Mouse (Mus musculus): ENCODE measurements around the gene Spag17. TPM values are rescaled to one million over a fixed set of nuclear protein-coding genes. Genes with fewer than 3 reads are reported as not detected.

Spag17 gene
- polyA plus RNA-seq, 1 experiment from 2014 or later: 0.85 TPM

GRCm38 (mm10) chr3:100004676-100005075, 119.5 kb downstream of the Spag17 start:
- no peak overlapping the region for H3K27ac ChIP-seq (ENCODE audit: low read depth, low read length)
- H3K27me3 ChIP-seq (ENCODE audit: control insufficient read depth, insufficient read depth, low read length): no peaks in the 10 kb centered on the region
- no peak for ATAC-seq (ENCODE audit: low FRiP score, low TSS enrichment)

GRCm38 (mm10) chr3:100009807-100010206, 124.6 kb downstream of the Spag17 start:
- Histone ChIP-seq H3K27me3 (ENCODE audit: control insufficient read depth, insufficient read depth, low read length) (no peaks in the 10 kb centered on the region), H3K9ac (ENCODE audit: low read depth, low read length) (no peak overlapping the region), H3K36me3 (ENCODE audit: control insufficient read depth, insufficient read depth, low read length) (no peaks in the 10 kb centered on the region), H3K4me2 (replicated peaks; ENCODE audit: low read depth, low read length) (no peak overlapping the region), H3K4me3 (ENCODE audit: low read length) (no peak overlapping the region), H3K4me1 (ENCODE audit: control insufficient read depth, insufficient read depth, low read length) (no peaks in the 10 kb centered on the region), H3K9me3 (ENCODE audit: control insufficient read depth, low read length) (no peaks in the 10 kb centered on the region), H3K27ac (ENCODE audit: low read depth, low read length) (no peak overlapping the region)
- ATAC-seq (ENCODE audit: low FRiP score, low TSS enrichment): no peak

More at GRCm38 (mm10) chr3:100004676-100005075, 119.5 kb downstream of the Spag17 start:
- H3K4me1 ChIP-seq (ENCODE audit: control insufficient read depth, insufficient read depth, low read length): no peaks in the 10 kb centered on the region
- no peaks in the 10 kb centered on the region for H3K36me3 ChIP-seq (ENCODE audit: control insufficient read depth, insufficient read depth, low read length)
- whole genome bisulfite sequencing: 73% methylated on average over 1 of the region's 1 CpGs
- no peaks in the 10 kb centered on the region for H3K9me3 ChIP-seq (ENCODE audit: control insufficient read depth, low read length)
- H3K9ac ChIP-seq (ENCODE audit: low read depth, low read length): no peak overlapping the region
- H3K4me2 ChIP-seq (replicated peaks; ENCODE audit: low read depth, low read length): no peak overlapping the region
- H3K4me3 ChIP-seq (ENCODE audit: low read length): no peak overlapping the region

- WGBS: 92% methylated on average over 1 of the region's 1 CpGs
- Histone ChIP-seq H3K4me3 (ENCODE audit: low read length) (no peak overlapping the region), H3K27ac (ENCODE audit: low read depth, low read length) (no peak overlapping the region), H3K27me3 (ENCODE audit: control insufficient read depth, insufficient read depth, low read length) (no peaks in the 10 kb centered on the region), H3K9me3 (ENCODE audit: control insufficient read depth, low read length) (no peaks in the 10 kb centered on the region), H3K9ac (ENCODE audit: low read depth, low read length) (no peak overlapping the region), H3K4me1 (ENCODE audit: control insufficient read depth, insufficient read depth, low read length) (no peaks in the 10 kb centered on the region), H3K4me2 (replicated peaks; ENCODE audit: low read depth, low read length) (no peak overlapping the region), H3K36me3 (ENCODE audit: control insufficient read depth, insufficient read depth, low read length) (no peaks in the 10 kb centered on the region)
- no peak for ATAC-seq (ENCODE audit: low FRiP score, low TSS enrichment)
Observed at GRCm38 (mm10) chr3:100014110-100014509, 128.9 kb downstream of the Spag17 start.

- WGBS: 35% methylated on average over 4 of the region's 4 CpGs
- ATAC-seq (ENCODE audit: low FRiP score, low TSS enrichment): no peak
Observed at GRCm38 (mm10) chr3:100031291-100031690, 146.1 kb downstream of the Spag17 start.

GRCm38 (mm10) chr3:100032969-100033368, 147.8 kb downstream of the Spag17 start:
- no peaks in the 10 kb centered on the region for H3K36me3 ChIP-seq (ENCODE audit: control insufficient read depth, insufficient read depth, low read length)
- H3K27ac ChIP-seq (ENCODE audit: low read depth, low read length): no peak overlapping the region

More at GRCm38 (mm10) chr3:100031291-100031690, 146.1 kb downstream of the Spag17 start:
- Histone ChIP-seq H3K9me3 (ENCODE audit: control insufficient read depth, low read length) (no peaks in the 10 kb centered on the region), H3K36me3 (ENCODE audit: control insufficient read depth, insufficient read depth, low read length) (no peaks in the 10 kb centered on the region), H3K27me3 (ENCODE audit: control insufficient read depth, insufficient read depth, low read length) (no peaks in the 10 kb centered on the region), H3K4me3 (ENCODE audit: low read length) (no peak overlapping the region), H3K4me2 (replicated peaks; ENCODE audit: low read depth, low read length) (no peak overlapping the region), H3K4me1 (ENCODE audit: control insufficient read depth, insufficient read depth, low read length) (no peaks in the 10 kb centered on the region), H3K9ac (ENCODE audit: low read depth, low read length) (no peak overlapping the region), H3K27ac (ENCODE audit: low read depth, low read length) (no peak overlapping the region)

GRCm38 (mm10) chr3:100034366-100034956, 149.3 kb downstream of the Spag17 start:
- no peak overlapping the region for H3K4me3 ChIP-seq (ENCODE audit: low read length)
- no peaks in the 10 kb centered on the region for H3K36me3 ChIP-seq (ENCODE audit: control insufficient read depth, insufficient read depth, low read length)
- no peaks in the 10 kb centered on the region for H3K9me3 ChIP-seq (ENCODE audit: control insufficient read depth, low read length)
- H3K4me1 ChIP-seq (ENCODE audit: control insufficient read depth, insufficient read depth, low read length): no peaks in the 10 kb centered on the region
- no peak overlapping the region for H3K4me2 ChIP-seq (replicated peaks; ENCODE audit: low read depth, low read length)
- no peaks in the 10 kb centered on the region for H3K27me3 ChIP-seq (ENCODE audit: control insufficient read depth, insufficient read depth, low read length)
- H3K9ac ChIP-seq (ENCODE audit: low read depth, low read length): no peak overlapping the region
- 76% methylated on average over 4 of the region's 4 CpGs for WGBS
- ATAC-seq (ENCODE audit: low FRiP score, low TSS enrichment): no peak
- H3K27ac ChIP-seq (ENCODE audit: low read depth, low read length): no peak overlapping the region

More at GRCm38 (mm10) chr3:100032969-100033368, 147.8 kb downstream of the Spag17 start:
- H3K4me2 ChIP-seq (replicated peaks; ENCODE audit: low read depth, low read length): no peak overlapping the region
- no peaks in the 10 kb centered on the region for H3K27me3 ChIP-seq (ENCODE audit: control insufficient read depth, insufficient read depth, low read length)
- no peak overlapping the region for H3K9ac ChIP-seq (ENCODE audit: low read depth, low read length)
- H3K4me3 ChIP-seq (ENCODE audit: low read length): no peak overlapping the region
- H3K4me1 ChIP-seq (ENCODE audit: control insufficient read depth, insufficient read depth, low read length): no peaks in the 10 kb centered on the region
- H3K9me3 ChIP-seq (ENCODE audit: control insufficient read depth, low read length): no peaks in the 10 kb centered on the region
- 65% methylated on average over 1 of the region's 1 CpGs for WGBS
- no peak for ATAC-seq (ENCODE audit: low FRiP score, low TSS enrichment)

- H3K27me3 ChIP-seq (ENCODE audit: control insufficient read depth, insufficient read depth, low read length): no peaks in the 10 kb centered on the region
- H3K4me1 ChIP-seq (ENCODE audit: control insufficient read depth, insufficient read depth, low read length): no peaks in the 10 kb centered on the region
- no peak overlapping the region for H3K4me3 ChIP-seq (ENCODE audit: low read length)
- H3K27ac ChIP-seq (ENCODE audit: low read depth, low read length): no peak overlapping the region
- no peak overlapping the region for H3K4me2 ChIP-seq (replicated peaks; ENCODE audit: low read depth, low read length)
- H3K9me3 ChIP-seq (ENCODE audit: control insufficient read depth, low read length): no peaks in the 10 kb centered on the region
- 86% methylated on average over 3 of the region's 3 CpGs for WGBS
- H3K9ac ChIP-seq (ENCODE audit: low read depth, low read length): no peak overlapping the region
- ATAC-seq (ENCODE audit: low FRiP score, low TSS enrichment): no peak
- no peaks in the 10 kb centered on the region for H3K36me3 ChIP-seq (ENCODE audit: control insufficient read depth, insufficient read depth, low read length)
Observed at GRCm38 (mm10) chr3:100035097-100035496, 149.9 kb downstream of the Spag17 start.

GRCm38 (mm10) chr3:100036846-100037245, 151.6 kb downstream of the Spag17 start:
- no peak overlapping the region for H3K4me3 ChIP-seq (ENCODE audit: low read length)
- no peaks in the 10 kb centered on the region for H3K9me3 ChIP-seq (ENCODE audit: control insufficient read depth, low read length)
- no peak overlapping the region for H3K9ac ChIP-seq (ENCODE audit: low read depth, low read length)
- no peak overlapping the region for H3K27ac ChIP-seq (ENCODE audit: low read depth, low read length)
- H3K36me3 ChIP-seq (ENCODE audit: control insufficient read depth, insufficient read depth, low read length): no peaks in the 10 kb centered on the region
- no peaks in the 10 kb centered on the region for H3K4me1 ChIP-seq (ENCODE audit: control insufficient read depth, insufficient read depth, low read length)
- no peak for ATAC-seq (ENCODE audit: low FRiP score, low TSS enrichment)
- no peak overlapping the region for H3K4me2 ChIP-seq (replicated peaks; ENCODE audit: low read depth, low read length)
- WGBS: 76% methylated on average over 5 of the region's 5 CpGs
- H3K27me3 ChIP-seq (ENCODE audit: control insufficient read depth, insufficient read depth, low read length): no peaks in the 10 kb centered on the region

GRCm38 (mm10) chr3:100074406-100074805, 189.2 kb downstream of the Spag17 start:
- Histone ChIP-seq H3K4me2 (replicated peaks; ENCODE audit: low read depth, low read length) (no peak overlapping the region), H3K9ac (ENCODE audit: low read depth, low read length) (no peak overlapping the region), H3K4me1 (ENCODE audit: control insufficient read depth, insufficient read depth, low read length) (no peaks in the 10 kb centered on the region), H3K27me3 (ENCODE audit: control insufficient read depth, insufficient read depth, low read length) (no peaks in the 10 kb centered on the region), H3K36me3 (ENCODE audit: control insufficient read depth, insufficient read depth, low read length) (no peaks in the 10 kb centered on the region), H3K4me3 (ENCODE audit: low read length) (no peak overlapping the region), H3K27ac (ENCODE audit: low read depth, low read length) (no peak overlapping the region), H3K9me3 (ENCODE audit: control insufficient read depth, low read length) (no peaks in the 10 kb centered on the region)
- 90% methylated on average over 1 of the region's 1 CpGs for WGBS
- ATAC-seq (ENCODE audit: low FRiP score, low TSS enrichment): no peak
